Mouse (Mus musculus): Measurements from ENCODE around the gene Ctnna3.
"Not testable (repeated sequence)": the region's sequence is repeated elsewhere in the genome, so short reads cannot be mapped to it uniquely, and the experiment has no call there.

Gene Ctnna3

DNA sequence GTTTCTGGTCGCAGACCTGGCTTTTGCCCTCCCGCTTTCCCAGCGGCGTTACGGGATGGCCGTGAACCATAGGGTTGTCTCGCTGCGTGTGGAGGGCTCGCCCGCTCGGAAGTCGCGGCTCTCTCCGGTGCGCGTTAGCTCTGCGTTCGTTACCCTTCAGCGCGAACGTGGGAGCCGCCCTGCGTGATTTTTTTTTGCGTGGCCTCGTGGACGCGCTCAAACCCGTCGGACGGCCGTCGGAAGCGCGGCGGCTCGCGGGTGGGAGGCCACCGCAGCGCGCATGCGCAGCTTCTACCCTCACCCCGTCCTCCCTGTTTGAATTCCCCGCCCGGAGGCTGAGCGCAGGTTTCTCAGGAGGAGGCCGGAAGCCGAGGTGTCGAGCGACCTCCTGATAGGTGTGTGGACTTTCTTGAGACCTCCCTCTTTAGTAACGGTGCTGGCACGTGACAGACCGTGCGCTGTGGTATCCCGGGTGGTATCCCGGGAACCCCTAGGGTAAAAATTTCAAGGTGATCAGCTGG lies at the start of gene Ctnna3:
Ctnna3 (plus strand) TSS at position 314 of the 521 bp plus-strand sequence.
- DNase-seq, result peak; percentile 90

DNA sequence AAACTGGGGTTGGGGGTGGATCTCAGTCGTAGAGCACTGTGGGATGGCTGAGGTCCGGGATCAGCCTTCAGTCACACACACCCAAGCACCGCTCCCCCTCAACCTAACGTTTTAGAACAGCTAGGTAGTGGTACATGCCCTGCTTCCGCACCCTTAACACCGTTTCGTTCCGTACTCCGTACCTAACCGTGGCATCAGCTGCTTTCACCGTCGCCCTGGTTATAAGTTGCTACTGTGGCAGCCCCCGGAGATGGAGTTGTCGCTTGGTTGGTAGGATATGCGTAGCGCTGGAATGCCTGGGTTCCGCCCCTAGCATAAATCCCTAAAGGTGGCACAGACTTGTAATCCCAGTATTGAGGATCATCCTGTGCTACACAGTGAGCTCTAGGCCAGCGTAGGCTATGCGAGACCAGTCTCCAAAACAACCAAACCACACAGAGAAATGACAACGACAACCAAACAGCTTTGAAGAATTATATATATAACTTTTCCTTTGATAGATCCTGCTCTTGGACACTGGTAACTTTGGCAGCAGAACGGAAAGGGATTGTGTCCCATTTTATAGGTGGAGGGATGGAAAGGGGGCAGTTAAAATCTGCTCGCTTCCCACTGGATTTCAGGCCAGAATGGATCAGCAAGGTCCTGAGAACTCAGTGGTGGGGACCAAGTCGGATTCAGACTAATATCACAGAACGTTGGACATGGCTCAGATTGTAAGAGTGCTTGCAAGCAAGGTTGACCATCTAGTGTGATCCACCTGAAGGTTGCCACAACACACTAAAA lies 48.2 kb upstream of the Ctnna3 start, which contains the start of gene Sirt1:
Sirt1 (minus strand) TSS at position 207 of the 783 bp plus-strand sequence.
- peak; percentile 47 for DNase-seq

DNA sequence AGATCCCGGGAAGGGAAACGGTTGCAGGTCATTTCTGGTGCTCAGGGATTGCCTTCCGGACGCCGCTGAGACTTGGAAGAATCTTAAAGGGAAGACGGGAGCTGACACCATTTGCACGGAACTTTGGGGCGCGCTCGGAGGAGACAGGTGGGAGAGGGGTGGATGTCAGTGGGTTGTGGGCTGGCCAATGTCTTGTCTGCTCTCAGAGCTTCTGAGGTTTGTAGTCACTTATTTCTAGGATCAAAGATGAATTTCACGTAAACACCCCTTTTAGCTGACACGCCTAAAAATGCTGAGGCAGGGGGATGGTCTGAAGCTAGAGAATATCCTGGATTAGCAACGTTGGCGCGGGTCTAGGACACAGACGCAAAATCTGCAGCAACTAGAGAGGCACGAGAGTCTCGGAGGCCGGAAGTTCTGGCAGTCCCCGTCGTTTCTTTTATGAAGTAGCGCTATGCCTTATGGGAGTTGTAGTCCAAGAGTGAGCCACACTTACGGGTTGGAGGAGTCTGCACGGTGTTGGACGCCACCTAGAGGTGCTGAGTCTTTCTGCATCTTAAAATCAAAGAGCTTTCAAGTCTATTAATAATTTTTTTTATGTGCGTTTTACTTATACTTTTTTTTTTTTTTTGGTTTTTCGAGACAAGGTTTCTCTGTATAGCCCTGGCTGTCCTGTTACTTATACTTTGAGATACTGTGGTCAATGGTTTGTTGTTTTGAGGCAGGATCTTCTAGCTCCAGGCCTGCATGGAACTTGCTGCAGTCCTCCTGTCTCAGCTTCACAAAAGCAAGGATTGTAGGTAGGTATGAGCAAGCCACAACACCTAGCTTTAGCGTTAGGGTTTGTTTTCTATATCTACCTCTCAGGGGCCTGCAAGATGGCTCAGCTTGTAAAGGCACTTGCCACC lies 47.3 kb upstream of the Ctnna3 start, which contains the start of gene Dnajc12:
Dnajc12 (plus strand) TSS at position 72 of the 908 bp plus-strand sequence.
- peak; percentile 75 for DNase-seq

DNA sequence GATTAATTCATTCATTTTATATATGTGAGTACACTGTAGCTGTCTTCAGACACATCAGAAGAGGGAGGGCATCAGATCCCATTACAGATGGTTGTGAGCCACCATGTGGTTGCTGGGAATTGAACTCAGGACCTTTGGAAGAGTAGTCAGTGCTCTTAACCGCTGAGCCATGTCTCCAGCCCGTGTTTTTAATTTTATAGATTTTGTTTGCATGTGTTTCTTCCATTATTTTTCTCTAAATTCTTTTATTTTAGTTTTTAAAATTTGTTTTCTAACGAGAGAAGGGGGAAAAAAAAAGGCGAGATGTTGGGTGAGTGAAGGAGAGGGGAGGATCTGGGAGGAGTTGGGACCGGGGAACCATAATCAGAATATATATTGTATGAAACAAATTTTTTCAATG lies 44.0 kb upstream of the Ctnna3 start:
- not testable (repeated sequence) for DNase-seq

DNA sequence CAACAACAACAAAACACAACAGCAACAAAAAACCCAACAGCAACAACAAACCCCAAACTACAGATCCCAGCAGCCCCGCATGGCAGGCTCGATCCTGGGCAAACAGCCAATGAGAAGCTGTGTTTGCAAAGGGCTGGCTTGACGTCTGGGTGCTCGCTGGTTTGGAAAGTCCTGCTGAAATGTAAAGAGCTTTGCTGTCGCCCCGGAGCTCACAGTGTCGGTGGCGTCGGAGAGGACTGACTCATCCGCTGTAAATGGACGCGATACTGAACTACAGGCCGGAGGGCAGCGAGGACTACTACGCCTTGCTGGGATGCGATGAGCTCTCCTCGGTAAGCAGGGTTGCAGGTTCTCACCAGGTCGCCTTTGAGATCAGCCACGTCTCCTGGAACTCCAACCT lies 43.5 kb upstream of the Ctnna3 start:
- DNase-seq, result peak; percentile 74

DNA sequence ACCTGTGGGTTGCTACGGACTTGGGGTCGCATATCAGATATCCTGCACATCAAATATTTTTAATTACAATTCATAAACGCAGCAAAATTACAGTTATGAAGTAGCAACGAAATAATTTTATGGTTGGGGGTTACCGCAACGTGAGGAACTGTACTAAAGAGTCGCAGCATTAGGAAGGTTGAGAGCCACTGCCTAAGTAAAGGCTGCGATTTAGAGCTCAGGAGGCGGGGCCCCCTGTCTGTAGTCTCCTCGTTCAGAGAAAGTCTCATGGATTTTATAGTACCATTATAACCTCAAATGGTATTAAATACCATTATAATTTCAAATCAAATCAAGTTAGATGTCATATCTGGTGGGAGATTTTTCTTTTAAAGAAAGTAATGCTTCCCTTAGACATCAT lies 42.9 kb upstream of the Ctnna3 start:
- no peak for DNase-seq

DNA sequence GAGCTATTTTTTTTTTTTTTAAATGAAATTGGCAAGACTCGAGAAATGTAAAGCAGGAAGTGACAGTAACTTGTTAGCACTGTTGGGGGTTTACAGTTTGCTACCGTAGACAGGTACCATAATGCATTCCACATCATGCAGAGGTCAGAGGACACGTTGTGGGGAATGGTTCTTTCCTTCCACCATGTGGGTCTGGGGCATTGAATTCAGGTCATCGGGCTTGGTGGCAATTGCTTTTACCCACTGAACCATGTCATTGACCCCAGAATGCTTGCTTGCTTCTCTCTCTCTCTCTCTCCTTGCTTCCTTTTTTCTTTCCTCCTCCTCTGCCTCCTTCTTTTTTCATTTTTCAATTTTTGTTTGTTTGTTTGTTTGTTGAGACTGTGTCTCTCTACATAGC lies 41.0 kb upstream of the Ctnna3 start:
- no peak for DNase-seq

DNA sequence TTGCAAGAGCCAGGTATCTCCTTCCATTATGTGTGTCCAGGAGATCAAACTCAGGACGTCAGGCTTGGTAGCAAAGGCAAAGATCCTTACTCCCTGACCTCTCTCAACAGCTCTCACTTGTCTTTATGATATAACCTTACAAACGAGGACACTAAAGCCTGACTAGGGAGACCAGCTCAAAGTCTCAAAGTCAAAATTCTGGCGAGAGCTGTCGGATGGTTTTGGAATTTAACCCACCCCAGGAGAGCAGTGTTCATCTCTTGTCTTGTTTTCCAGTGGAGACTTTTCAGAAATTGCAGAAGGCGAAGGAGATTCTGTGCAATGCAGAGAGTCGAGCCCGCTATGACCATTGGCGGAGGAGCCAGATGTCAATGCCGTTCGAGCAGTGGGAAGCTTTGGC lies 32.9 kb upstream of the Ctnna3 start:
- DNase-seq, result no peak

DNA sequence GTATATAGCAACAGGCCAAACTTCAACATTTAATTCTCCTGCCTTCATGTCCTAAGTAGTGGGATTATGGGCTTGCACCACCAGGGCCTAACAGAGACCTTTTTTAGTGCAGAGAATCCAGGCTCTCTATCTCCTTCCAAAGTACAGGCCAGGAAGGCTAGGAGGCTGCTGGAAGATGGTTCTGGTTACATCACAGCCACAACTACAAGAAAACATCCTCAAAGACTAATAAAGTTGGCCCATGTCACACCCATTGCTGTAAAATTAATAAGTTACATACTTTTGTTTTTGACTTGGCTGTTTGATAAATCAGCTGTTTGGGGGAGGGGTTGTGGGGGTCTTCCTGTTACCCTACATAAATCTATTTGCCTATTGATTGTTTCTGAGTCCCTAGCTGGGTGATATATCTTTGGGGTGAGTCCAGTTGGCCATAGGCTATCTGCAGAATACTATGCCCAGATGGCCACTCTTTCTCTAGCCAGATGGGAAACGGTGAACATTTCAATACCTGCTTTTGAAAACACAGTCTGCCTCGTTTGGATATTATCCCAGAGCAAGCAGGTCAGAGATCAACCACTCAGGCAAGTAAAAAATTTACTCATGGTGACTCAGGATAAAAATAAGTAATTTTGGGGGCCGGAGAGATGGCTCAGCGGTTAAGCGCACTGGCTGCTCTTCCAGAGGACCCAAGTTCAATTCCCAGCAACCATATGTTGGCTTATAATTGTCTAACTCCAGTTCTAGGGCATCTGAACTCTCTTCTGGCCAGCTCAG lies 27.0 kb upstream of the Ctnna3 start:
- DNase-seq, result no peak

DNA sequence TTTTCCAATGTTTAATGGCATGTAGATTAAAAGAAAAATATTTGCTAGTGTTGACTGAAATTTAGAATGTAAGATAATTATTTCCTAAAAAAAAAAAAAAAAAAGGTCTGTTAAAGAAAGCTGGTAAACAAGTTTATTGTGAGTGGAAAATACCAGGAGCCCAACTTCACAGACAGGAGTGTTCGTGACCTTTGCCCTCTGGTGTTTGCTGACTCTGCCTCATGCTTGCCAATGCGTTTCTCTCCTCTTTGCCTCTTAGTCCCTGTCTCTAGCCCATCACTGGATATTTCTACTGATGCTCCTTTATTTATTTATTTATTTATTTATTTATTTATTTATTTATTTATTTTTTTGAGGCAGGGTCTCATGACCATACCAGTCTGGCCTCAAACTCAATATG lies 26.3 kb upstream of the Ctnna3 start:
- DNase-seq, result no peak

DNA sequence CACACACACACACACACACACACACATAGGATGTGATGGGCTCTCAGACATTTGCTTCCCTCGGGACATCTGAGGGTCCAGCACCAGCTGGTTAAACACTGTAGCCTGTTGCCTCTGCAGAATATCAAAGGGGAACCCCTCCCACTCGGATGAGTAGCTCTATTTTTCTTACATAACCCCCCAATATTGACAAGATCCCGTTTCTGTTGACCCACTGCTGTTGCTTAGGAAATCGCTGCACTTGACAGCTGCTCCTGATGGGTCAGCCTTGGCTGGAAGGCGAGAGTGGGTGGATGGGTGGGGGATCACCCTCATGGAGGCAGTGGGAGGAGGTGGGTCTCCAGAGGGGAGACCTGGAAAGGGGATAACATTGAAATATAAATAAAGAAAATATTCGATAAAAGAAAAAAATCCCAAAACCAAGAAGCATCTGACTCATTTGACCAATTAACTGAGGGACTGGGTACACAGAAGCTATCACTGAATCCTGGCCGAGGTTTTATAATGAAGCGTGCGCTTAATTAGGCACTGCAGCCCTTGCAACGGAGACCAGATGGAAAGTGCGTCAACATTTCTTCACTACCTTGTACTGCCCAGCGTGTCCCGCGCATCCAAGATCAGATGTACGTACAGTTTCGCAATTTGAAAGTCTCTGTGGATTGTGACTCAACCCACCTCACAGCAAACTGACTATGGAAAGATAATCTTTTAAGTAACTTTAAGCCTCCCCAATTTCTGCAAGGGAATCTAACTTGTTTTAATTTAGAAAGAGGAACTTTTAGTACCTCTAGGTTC lies 19.5 kb upstream of the Ctnna3 start:
- DNase-seq, result no peak

DNA sequence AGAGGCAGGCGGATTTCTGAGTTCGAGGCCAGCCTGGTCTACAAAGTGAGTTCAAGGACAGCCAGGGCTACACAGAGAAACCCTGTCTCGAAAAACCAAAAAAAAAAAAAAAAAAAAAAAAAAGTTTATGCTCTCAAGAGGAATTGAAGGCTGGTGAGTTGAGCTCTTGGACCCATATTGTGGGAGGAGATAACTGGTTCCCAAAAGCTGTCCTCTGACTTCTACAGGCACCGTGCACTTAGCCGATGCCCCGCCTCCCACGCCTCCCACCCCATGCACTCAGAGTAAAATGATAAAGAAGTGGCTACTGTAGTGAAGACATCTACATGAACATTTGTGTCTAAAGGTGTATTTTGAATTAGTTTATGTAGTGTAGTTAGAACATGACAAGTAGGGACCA lies 18.2 kb upstream of the Ctnna3 start:
- DNase-seq, result not testable (repeated sequence)

DNA sequence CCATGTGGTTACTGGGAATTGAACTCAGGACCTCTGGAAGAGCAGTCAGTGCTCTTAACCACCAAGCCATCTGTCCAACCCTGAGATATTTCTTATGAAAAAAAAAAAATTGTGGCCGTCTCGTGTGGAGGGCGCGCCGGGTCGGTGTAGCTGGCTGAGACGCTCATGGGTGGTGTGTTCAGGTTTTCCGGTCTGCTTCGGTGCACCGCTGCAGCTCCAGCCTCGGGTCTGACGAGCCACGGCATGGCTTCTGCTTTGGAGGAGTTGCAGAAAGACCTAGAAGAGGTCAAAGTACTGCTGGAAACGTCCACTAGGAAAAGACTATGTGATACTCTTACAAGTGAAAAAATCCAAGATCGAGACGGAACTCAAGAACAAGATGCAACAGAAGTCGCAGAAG lies 17.1 kb upstream of the Ctnna3 start:
- no peak for DNase-seq

DNA sequence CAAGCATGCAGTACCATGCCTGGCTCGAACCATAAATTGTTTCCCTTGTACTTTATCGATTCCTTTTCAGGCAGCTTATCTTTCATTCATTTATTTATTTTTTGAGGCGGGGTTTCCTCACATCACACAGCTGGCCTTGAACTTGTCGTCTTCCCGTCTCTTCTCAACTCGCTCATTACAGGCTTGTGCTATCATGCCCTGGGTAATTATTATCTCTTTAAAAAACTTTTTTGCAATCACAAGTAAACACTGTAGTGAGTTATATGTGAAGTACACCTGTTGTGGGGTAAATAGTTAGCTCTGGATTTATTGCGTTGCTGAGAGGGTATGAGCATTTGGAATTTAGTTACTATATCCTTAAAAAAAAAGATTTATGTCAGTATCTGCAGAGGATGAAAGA lies 14.6 kb upstream of the Ctnna3 start:
- DNase-seq, result no peak

DNA sequence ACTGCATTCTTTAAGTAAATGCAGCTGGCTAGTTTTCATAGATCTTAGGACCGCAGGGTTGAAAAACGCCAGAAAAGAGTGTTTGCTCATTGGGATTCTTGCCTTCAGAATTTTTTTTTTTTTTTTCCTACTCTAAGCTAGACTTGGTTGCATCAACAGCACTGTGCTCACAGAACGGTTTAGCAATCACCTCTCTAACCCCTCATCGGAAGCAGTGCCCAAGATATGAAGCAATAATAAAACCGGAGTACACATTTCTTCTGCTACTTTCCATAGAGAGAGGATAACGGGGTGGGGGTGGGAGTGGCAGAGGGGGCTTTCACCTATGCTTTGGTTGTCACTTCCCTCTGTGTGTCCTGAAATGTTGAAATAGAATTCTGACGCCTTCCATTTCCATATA lies 14.0 kb upstream of the Ctnna3 start:
- no peak for DNase-seq

DNA sequence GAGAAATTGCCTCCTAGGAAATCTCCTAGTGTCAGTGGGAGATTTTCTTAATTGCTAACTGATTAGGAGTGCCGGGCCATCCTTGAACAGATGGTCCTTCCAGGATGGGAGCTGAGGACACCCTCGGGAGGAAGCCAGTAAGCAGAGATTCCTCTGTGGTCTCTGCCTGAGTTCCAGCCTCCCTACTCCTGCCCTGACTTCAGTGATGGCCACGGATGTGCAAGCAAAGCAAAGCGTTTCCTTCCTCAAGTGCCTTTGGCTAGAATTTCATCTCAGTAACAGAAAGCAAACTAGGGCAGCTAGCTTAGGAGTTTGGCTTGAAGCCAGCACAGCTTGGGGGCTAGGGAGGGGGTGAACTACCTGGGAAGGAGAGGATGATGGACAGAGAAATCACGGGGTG lies 12.8 kb upstream of the Ctnna3 start:
- no peak for DNase-seq

DNA sequence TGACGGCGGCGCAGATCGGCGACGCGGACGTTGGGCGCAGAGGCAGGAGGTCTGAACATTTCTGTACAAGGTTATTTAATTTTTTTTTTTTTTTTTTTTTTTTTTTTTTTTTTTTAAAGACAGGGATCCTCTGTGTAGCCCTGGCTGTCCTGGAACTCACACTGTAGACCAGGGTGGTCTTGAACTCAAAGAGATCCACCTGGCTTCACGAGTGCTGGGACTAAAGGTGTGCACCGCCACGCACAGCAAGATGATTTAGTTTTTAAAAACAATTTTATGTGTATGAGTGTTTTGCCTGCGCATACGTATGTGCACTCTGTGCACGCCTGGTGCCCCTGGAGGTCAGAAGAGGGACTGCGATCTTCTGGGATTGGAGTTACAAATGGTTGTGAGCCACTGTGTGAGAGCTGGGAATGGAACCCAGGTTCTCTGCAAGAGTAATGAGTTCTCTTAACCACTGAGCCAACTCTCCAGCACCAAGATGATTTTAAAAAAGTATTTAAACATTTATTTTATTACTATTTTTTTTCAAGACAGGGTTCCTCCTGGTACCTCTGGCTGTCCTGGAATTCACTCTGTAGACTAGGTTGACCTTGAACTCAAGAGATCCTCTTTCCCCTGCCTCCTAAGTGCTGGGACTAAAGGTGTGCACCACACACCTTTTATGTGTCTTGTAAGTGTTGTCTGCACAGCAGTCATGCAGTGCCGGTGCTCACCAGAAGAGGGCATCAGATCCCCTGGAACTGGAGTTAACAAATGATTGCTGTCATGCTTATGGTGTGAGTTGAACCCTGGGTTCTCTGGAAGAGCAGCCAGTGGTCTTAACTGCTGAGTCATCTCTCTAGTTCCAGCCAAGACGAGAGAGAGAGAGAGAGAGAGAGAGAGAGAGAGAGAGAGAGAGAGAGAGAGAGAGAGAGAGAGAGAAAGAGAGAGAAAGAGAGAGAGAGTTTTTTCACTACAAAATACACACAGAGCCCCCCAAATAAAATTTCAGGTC lies 7.9 kb upstream of the Ctnna3 start, which contains the start of gene Gm7075:
Gm7075 (minus strand) TSS at position 51 of the 997 bp plus-strand sequence.
- DNase-seq, result peak; percentile 60

DNA sequence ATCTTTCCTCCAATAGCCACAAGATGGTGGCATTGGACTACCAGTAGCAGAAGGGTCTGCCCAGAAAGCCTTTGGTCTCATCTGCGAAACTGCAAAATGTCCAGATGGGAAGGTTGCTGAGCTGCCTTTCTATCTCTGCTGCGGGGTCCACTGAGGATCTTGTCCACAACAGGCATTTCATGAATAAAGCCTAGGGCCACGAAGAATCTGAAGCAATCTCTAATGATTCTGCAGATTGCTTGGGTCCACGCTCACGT lies 7.2 kb upstream of the Ctnna3 start:
- no peak for DNase-seq

DNA sequence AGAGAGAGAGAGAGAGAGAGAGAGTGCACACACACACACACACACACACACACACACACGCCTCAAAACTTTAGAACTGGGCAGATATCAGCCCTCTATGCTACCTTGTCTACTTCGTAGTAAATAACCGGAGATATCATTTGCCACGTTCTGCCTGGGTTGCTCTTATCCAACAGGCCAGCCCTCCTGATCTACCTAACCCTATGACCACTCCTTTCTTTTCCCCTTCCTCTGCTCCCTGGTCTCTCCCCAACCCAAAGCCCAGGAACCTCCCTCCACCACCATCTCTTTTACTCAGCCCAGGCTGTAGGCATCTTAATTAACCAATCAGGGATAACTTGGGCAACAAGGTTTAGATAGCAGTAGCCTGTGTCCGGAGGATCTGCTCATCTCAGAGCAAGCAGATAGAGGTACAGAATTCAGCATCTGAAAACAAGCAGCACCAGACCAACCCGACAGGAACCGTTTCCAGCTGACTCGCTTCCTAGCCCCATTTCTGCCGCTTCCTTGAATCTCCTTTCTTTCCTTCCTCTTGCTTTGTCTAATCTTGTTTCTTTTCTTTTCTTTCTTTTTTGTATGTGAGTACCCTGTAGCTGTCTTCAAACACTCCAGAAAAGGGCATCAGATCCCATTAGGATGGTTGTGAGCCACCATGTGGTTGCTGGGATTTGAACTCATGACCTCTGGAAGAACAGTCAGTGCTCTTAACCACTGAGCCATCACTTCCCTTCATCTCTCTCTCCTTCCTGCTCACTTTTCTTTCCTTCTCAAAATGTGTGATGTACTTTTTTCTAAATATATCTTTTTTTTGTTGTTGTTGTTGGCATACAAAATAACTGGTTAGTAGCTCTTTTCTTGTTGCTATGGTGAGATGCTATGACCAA lies 6.1 kb upstream of the Ctnna3 start:
- DNase-seq, result no peak

DNA sequence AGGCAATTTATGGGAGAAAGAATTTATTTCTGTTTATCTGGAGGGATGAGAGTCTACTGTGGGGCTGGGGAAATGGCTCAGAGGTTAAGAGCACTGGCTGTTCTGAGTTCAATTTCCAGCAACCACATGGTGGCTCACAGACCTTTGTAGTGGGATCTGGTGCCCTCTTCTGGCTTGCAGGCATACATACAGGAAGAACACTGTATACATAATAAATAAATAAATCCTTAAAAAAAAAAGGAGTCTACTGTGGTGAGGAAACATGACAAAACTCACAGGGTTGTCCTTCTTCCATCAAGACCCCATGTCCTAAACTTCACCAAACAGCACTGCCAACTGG lies 5.5 kb upstream of the Ctnna3 start:
- peak; percentile 67 for DNase-seq
